Mouse (Mus musculus) embryonic facial prominence, embryonic 10.5 days (tissue): Measurements from ENCODE around the gene Itgax. TPM values are rescaled to one million over a fixed set of nuclear protein-coding genes. Genes with fewer than 3 reads are reported as not detected.
"Not testable (repeated sequence)": the region's sequence is repeated elsewhere in the genome, so short reads cannot be mapped to it uniquely, and the experiment has no call there.

Experiments
- DNase-seq: peaks from one replicate; pipeline ENCODE4 v3.0.0-alpha.2; 2017; ENCODE audit warnings: low spot score
- H3K27ac ChIP-seq: fragments of 300-500 bp; sonication (generic); replicated peaks from 2 replicates; pipeline ENCODE4 v1.5.1; 2016; ENCODE audit warnings: mild to moderate bottlenecking
- H3K27me3 ChIP-seq: fragments of 300-500 bp; sonication (generic); replicated peaks from 2 replicates; pipeline ENCODE4 v1.6.1; 2016; ENCODE audit warnings: low read depth, mild to moderate bottlenecking; ENCODE audit not compliant: poor library complexity, severe bottlenecking
- H3K36me3 ChIP-seq: fragments of 300-500 bp; sonication (generic); replicated peaks from 2 replicates; pipeline ENCODE4 v1.6.1; 2016; ENCODE audit warnings: mild to moderate bottlenecking, moderate library complexity
- H3K4me1 ChIP-seq: fragments of 300-500 bp; sonication (generic); 2 replicates; pipeline ENCODE4 v1.6.1; 2016
- H3K4me3 ChIP-seq: fragments of 300-500 bp; sonication (generic); 2 replicates; pipeline ENCODE4 v1.5.1; 2016; ENCODE audit warnings: mild to moderate bottlenecking, moderate library complexity
- H3K9me3 ChIP-seq: fragments of 300-500 bp; sonication (generic); 2 replicates; pipeline ENCODE4 v1.6.1; 2016; ENCODE audit warnings: mild to moderate bottlenecking
- WGBS: fragments of 180-500 bp; shearing (Covaris S2); methylation state at CpG from one replicate; pipeline ENCODE4 v1.1.7; 2016; 5-methylcytosine and 5-hydroxymethylcytosine counted together
- polyA plus RNA-seq: library from polyadenylated mRNA; unstranded; fragments of >200 nt; fragmentation: Nextera tagmentation; extraction: Ambion mirVana; gene quantifications from 2 replicates; pipeline ENCODE4 v1.2.1, GENCODE M21; 2016

The Itgax gene
- polyA plus RNA-seq, 1 experiment from 2014 or later, result not detected

- Histone ChIP-seq H3K27ac (no peak overlapping the region), H3K36me3 (no peaks in the 10 kb centered on the region), H3K9me3 (no peaks in the 10 kb centered on the region), H3K27me3 (no peaks in the 10 kb centered on the region), H3K4me3 (no peak overlapping the region), H3K4me1 (no peaks in the 10 kb centered on the region)
- 86% methylated on average over 6 of the region's 6 CpGs for WGBS
- no peak for DNase-seq
Measured at GRCm38 (mm10) chr7:128119726-128120490, 9.4 kb upstream of the Itgax start.

GRCm38 (mm10) chr7:128132148-128132547, 2.8 kb downstream of the Itgax start:
- DNase-seq, result no peak
- Histone ChIP-seq H3K4me3 (no peak overlapping the region), H3K9me3 (no peaks in the 10 kb centered on the region), H3K27ac (no peak overlapping the region), H3K4me1 (no peaks in the 10 kb centered on the region), H3K36me3 (no peaks in the 10 kb centered on the region), H3K27me3 (no peaks in the 10 kb centered on the region)
- 88% methylated on average over 5 of the region's 5 CpGs for WGBS

- Histone ChIP-seq H3K9me3 (no peaks in the 10 kb centered on the region), H3K4me3 (no peak overlapping the region), H3K27me3 (no peaks in the 10 kb centered on the region), H3K4me1 (no peaks in the 10 kb centered on the region), H3K27ac (no peak overlapping the region), H3K36me3 (no peaks in the 10 kb centered on the region)
- DNase-seq, result no peak
- WGBS, result 86% methylated on average over 2 of the region's 2 CpGs
Measured at GRCm38 (mm10) chr7:128133596-128133995, 4.2 kb downstream of the Itgax start.

GRCm38 (mm10) chr7:128136927-128137326, 7.6 kb downstream of the Itgax start:
- no peaks in the 10 kb centered on the region for H3K27me3 ChIP-seq
- H3K27ac ChIP-seq, result no peak overlapping the region
- H3K36me3 ChIP-seq, result no peaks in the 10 kb centered on the region
- WGBS, result 66% methylated on average over 4 of the region's 4 CpGs
- DNase-seq, result no peak
- H3K4me3 ChIP-seq, result no peak overlapping the region
- H3K9me3 ChIP-seq, result no peaks in the 10 kb centered on the region
- no peaks in the 10 kb centered on the region for H3K4me1 ChIP-seq

GRCm38 (mm10) chr7:128139611-128140010, 10.3 kb downstream of the Itgax start:
- no peak for DNase-seq
- no peaks in the 10 kb centered on the region for H3K9me3 ChIP-seq
- H3K4me3 ChIP-seq, result no peak overlapping the region
- no peak overlapping the region for H3K27ac ChIP-seq
- H3K27me3 ChIP-seq, result no peaks in the 10 kb centered on the region
- no peaks in the 10 kb centered on the region for H3K36me3 ChIP-seq
- no peaks in the 10 kb centered on the region for H3K4me1 ChIP-seq
- 91% methylated on average over 6 of the region's 6 CpGs for WGBS

GRCm38 (mm10) chr7:128150970-128151369, 21.6 kb downstream of the Itgax start:
- no peak for DNase-seq
- WGBS, result 93% methylated on average over 8 of the region's 8 CpGs
- no peak overlapping the region for H3K4me3 ChIP-seq
- H3K9me3 ChIP-seq, result no peaks in the 10 kb centered on the region
- H3K4me1 ChIP-seq, result no peaks in the 10 kb centered on the region
- H3K27ac ChIP-seq, result no peak overlapping the region
- no peaks in the 10 kb centered on the region for H3K36me3 ChIP-seq
- no peaks in the 10 kb centered on the region for H3K27me3 ChIP-seq

GRCm38 (mm10) chr7:128154076-128154475, 24.7 kb downstream of the Itgax start, which contains the start of gene Itgad:
Gene Itgad (plus strand): TSS chr7:128154376.
- no peaks in the 10 kb centered on the region for H3K9me3 ChIP-seq
- no peak for DNase-seq
- no peak within 1 kb of the TSS for H3K27ac ChIP-seq
- H3K27me3 ChIP-seq, result no peaks in the 10 kb centered on the region
- WGBS, result 93% methylated on average over 21 of the region's 21 CpGs
- H3K4me3 ChIP-seq, result no peak within 1 kb of the TSS
- H3K4me1 ChIP-seq, result no peaks in the 10 kb centered on the region
- H3K36me3 ChIP-seq, result no peaks in the 10 kb centered on the region

- Histone ChIP-seq H3K27me3 (no peaks in the 10 kb centered on the region), H3K36me3 (no peaks in the 10 kb centered on the region), H3K27ac (no peak overlapping the region), H3K4me3 (no peak overlapping the region), H3K4me1 (no peaks in the 10 kb centered on the region), H3K9me3 (no peaks in the 10 kb centered on the region)
- 73% methylated on average over 10 of the region's 10 CpGs for WGBS
- DNase-seq, result no peak
Measured at GRCm38 (mm10) chr7:128154924-128155323, 25.6 kb downstream of the Itgax start.

GRCm38 (mm10) chr7:128158688-128159354, 29.5 kb downstream of the Itgax start:
- DNase-seq, result not testable (repeated sequence)

GRCm38 (mm10) chr7:128164001-128164400, 34.7 kb downstream of the Itgax start:
- H3K36me3 ChIP-seq, result no peaks in the 10 kb centered on the region
- H3K27me3 ChIP-seq, result no peaks in the 10 kb centered on the region
- 92% methylated on average over 4 of the region's 4 CpGs for WGBS
- no peaks in the 10 kb centered on the region for H3K9me3 ChIP-seq
- H3K4me1 ChIP-seq, result no peaks in the 10 kb centered on the region
- no peak overlapping the region for H3K4me3 ChIP-seq
- no peak overlapping the region for H3K27ac ChIP-seq
- DNase-seq, result no peak

More at GRCm38 (mm10) chr7:128158688-128159354, 29.5 kb downstream of the Itgax start:
- not testable (repeated sequence) for H3K9me3 ChIP-seq, H3K4me1 ChIP-seq, H3K36me3 ChIP-seq, H3K27me3 ChIP-seq, H3K27ac ChIP-seq, H3K4me3 ChIP-seq
- 86% methylated on average over 8 of the region's 8 CpGs for WGBS

GRCm38 (mm10) chr7:128166391-128166790, 37.0 kb downstream of the Itgax start:
- Histone ChIP-seq H3K27ac (no peak overlapping the region), H3K9me3 (no peaks in the 10 kb centered on the region), H3K4me3 (no peak overlapping the region), H3K36me3 (no peaks in the 10 kb centered on the region), H3K4me1 (no peaks in the 10 kb centered on the region), H3K27me3 (no peaks in the 10 kb centered on the region)
- 93% methylated on average over 7 of the region's 7 CpGs for WGBS
- no peak for DNase-seq

GRCm38 (mm10) chr7:128169996-128170395, 40.6 kb downstream of the Itgax start:
- Histone ChIP-seq H3K27me3 (no peaks in the 10 kb centered on the region), H3K4me3 (no peak overlapping the region), H3K36me3 (no peaks in the 10 kb centered on the region), H3K4me1 (no peaks in the 10 kb centered on the region), H3K27ac (no peak overlapping the region), H3K9me3 (no peaks in the 10 kb centered on the region)
- DNase-seq, result no peak
- 85% methylated on average over 3 of the region's 3 CpGs for WGBS

- Histone ChIP-seq H3K9me3 (no peaks in the 10 kb centered on the region), H3K27ac (no peak overlapping the region), H3K36me3 (no peaks in the 10 kb centered on the region), H3K27me3 (no peaks in the 10 kb centered on the region), H3K4me3 (no peak overlapping the region), H3K4me1 (no peaks in the 10 kb centered on the region)
- 75% methylated on average over 2 of the region's 2 CpGs for WGBS
- DNase-seq, result no peak
Measured at GRCm38 (mm10) chr7:128178385-128178784, 49.0 kb downstream of the Itgax start.
